Mouse (Mus musculus) MEL (cell line): ENCODE data around the gene Polr2m. TPM values are rescaled to one million over a fixed set of nuclear protein-coding genes. Genes with fewer than 3 reads are reported as not detected.

Source experiments
- DNase-seq: peaks from one replicate; pipeline ENCODE4 v3.0.0; 2011; ENCODE audit warnings: low read depth, low spot score
- H3K27ac ChIP-seq: 2 replicates; pipeline ENCODE4 v1.5.1; 2012; ENCODE audit warnings: low read depth, mild to moderate bottlenecking, control low read depth, low read length, moderate library complexity; ENCODE audit not compliant: control insufficient read depth
- H3K27me3 ChIP-seq, 2 experiments: fragments of 150-350 bp in 1 of 2; sonication (generic) in 1 of 2; 2 replicates each; pipeline ENCODE4 v1.6.1; 2012; ENCODE audit warnings: low read length in 2 of 2, mild to moderate bottlenecking in 2 of 2, improper control_type of control experiment in 1 of 2, moderate library complexity in 1 of 2; ENCODE audit not compliant: insufficient read depth in 2 of 2, control insufficient read depth in 1 of 2
- H3K36me3 ChIP-seq, 2 experiments: 2 replicates each; pipeline ENCODE4 v1.6.1; 2012 to 2014; ENCODE audit warnings: low read length in 2 of 2, improper control_type of control experiment in 1 of 2, inconsistent platforms in 1 of 2, mild to moderate bottlenecking in 1 of 2; ENCODE audit not compliant: insufficient read depth in 2 of 2, control insufficient read depth in 1 of 2
- H3K4me1 ChIP-seq, 2 experiments: fragments of 150-350 bp in 1 of 2; sonication (generic) in 1 of 2; 2 replicates each; pipeline ENCODE4 v1.6.1; 2012; ENCODE audit warnings: low read length in 2 of 2, improper control_type of control experiment in 1 of 2, mild to moderate bottlenecking in 1 of 2; ENCODE audit not compliant: insufficient read depth in 2 of 2, control insufficient read depth in 1 of 2
- H3K4me3 ChIP-seq, 2 experiments: fragments of 150-350 bp in 1 of 2; sonication (generic) in 1 of 2; 2 replicates each; pipeline ENCODE4 v1.5.1; 2012; ENCODE audit warnings: low read depth in 2 of 2, low read length in 2 of 2, mild to moderate bottlenecking in 2 of 2, moderate library complexity in 2 of 2, control low read depth in 1 of 2, improper control_type of control experiment in 1 of 2; ENCODE audit not compliant: control insufficient read depth in 1 of 2, insufficient read depth in 1 of 2
- H3K79me2 ChIP-seq: 2 replicates; pipeline ENCODE4 v1.6.1; 2012; ENCODE audit warnings: mild to moderate bottlenecking, low read length, moderate library complexity; ENCODE audit not compliant: control insufficient read depth, poor library complexity, insufficient read depth
- H3K9ac ChIP-seq: 2 replicates; pipeline ENCODE4 v1.6.1; 2012; ENCODE audit warnings: low read depth, mild to moderate bottlenecking, control low read depth, low read length, moderate library complexity; ENCODE audit not compliant: control insufficient read depth, poor library complexity, severe bottlenecking
- H3K9me3 ChIP-seq: fragments of 150-350 bp; sonication (generic); replicated peaks from 2 replicates; pipeline ENCODE4 v1.6.1; 2012; ENCODE audit warnings: mild to moderate bottlenecking, low read length, improper control_type of control experiment, moderate library complexity; ENCODE audit not compliant: insufficient read depth
- BHLHE40 ChIP-seq: IDR thresholded peaks from 2 replicates; pipeline ENCODE4 v1.6.1; 2012; ENCODE audit warnings: low read depth, mild to moderate bottlenecking, inconsistent platforms, low read length, improper control_type of control experiment, borderline replicate concordance
- CTCF ChIP-seq, 3 experiments: IDR thresholded peaks in 2 of 3; conservative IDR thresholded peaks in 1 of 3; 2 replicates each; pipeline ENCODE4 v1.5.1; 2011 to 2012; ENCODE audit warnings: low read length in 3 of 3, low read depth in 2 of 3, mild to moderate bottlenecking in 2 of 3, improper control_type of control experiment in 1 of 3, inconsistent platforms in 1 of 3, mixed read lengths in 1 of 3, moderate library complexity in 1 of 3; ENCODE audit not compliant: control insufficient read depth in 1 of 3, insufficient read depth in 1 of 3, poor library complexity in 1 of 3, severe bottlenecking in 1 of 3
- ELF1 ChIP-seq: IDR thresholded peaks from 2 replicates; pipeline ENCODE4 v1.6.1; 2014; ENCODE audit warnings: low read depth, mild to moderate bottlenecking, inconsistent platforms, low read length, improper control_type of control experiment, moderate library complexity
- ETS1 ChIP-seq: IDR thresholded peaks from 2 replicates; pipeline ENCODE4 v1.6.1; 2012; ENCODE audit warnings: low read depth, mild to moderate bottlenecking, inconsistent platforms, low read length, improper control_type of control experiment, moderate library complexity
- GATA1 ChIP-seq: IDR thresholded peaks from 2 replicates; pipeline ENCODE4 v1.6.1; 2011; ENCODE audit warnings: low read depth, low read length, improper control_type of control experiment
- JUND ChIP-seq: IDR thresholded peaks from 2 replicates; pipeline ENCODE4 v1.6.1; 2011; ENCODE audit warnings: low read depth, mild to moderate bottlenecking, improper control_type of control experiment, low read length
- KAT2A ChIP-seq: conservative IDR thresholded peaks from 2 replicates; pipeline ENCODE4 v1.6.1; 2012; ENCODE audit warnings: low read depth, low read length, improper control_type of control experiment, inconsistent platforms
- MAFK ChIP-seq: IDR thresholded peaks from 2 replicates; pipeline ENCODE4 v1.6.1; 2011; ENCODE audit warnings: low read depth, mild to moderate bottlenecking, low read length, improper control_type of control experiment, borderline replicate concordance
- MAZ ChIP-seq: IDR thresholded peaks from 2 replicates; pipeline ENCODE4 v1.6.1; 2012; ENCODE audit warnings: low read depth, mild to moderate bottlenecking, inconsistent platforms, low read length, improper control_type of control experiment
- MYC ChIP-seq: IDR thresholded peaks from 2 replicates; pipeline ENCODE4 v1.6.1; 2011; ENCODE audit warnings: low read depth, mild to moderate bottlenecking, low read length, improper control_type of control experiment, moderate library complexity
- POLR2AphosphoS2 ChIP-seq: IDR thresholded peaks from 2 replicates; pipeline ENCODE4 v1.6.1; 2011; ENCODE audit warnings: low read length, improper control_type of control experiment
- TAL1 ChIP-seq: IDR thresholded peaks from 2 replicates; pipeline ENCODE4 v1.6.1; 2012; ENCODE audit warnings: mild to moderate bottlenecking, inconsistent platforms, low read length, moderate library complexity, mixed read lengths
- TCF12 ChIP-seq: IDR thresholded peaks from 2 replicates; pipeline ENCODE4 v1.6.1; 2014; ENCODE audit warnings: low read depth, mild to moderate bottlenecking, inconsistent platforms, low read length, improper control_type of control experiment, moderate library complexity
- UBTF ChIP-seq: IDR thresholded peaks from 2 replicates; pipeline ENCODE4 v1.6.1; 2012; ENCODE audit warnings: low read depth, mild to moderate bottlenecking, inconsistent platforms, low read length, improper control_type of control experiment, moderate library complexity, borderline replicate concordance; ENCODE audit not compliant: insufficient read depth
- USF1 ChIP-seq: IDR thresholded peaks from 2 replicates; pipeline ENCODE4 v1.6.1; 2014; ENCODE audit warnings: low read depth, mild to moderate bottlenecking, inconsistent platforms, low read length, improper control_type of control experiment, moderate library complexity
- USF2 ChIP-seq, 2 experiments: IDR thresholded peaks; 2 replicates each; pipeline ENCODE4 v1.6.1; 2011 to 2012; ENCODE audit warnings: improper control_type of control experiment in 2 of 2, low read length in 2 of 2, borderline replicate concordance in 1 of 2, inconsistent platforms in 1 of 2, low read depth in 1 of 2, mild to moderate bottlenecking in 1 of 2; ENCODE audit not compliant: insufficient read depth in 1 of 2
- ZKSCAN1 ChIP-seq: IDR thresholded peaks from 2 replicates; pipeline ENCODE4 v1.6.1; 2012; ENCODE audit warnings: low read depth, mild to moderate bottlenecking, inconsistent platforms, low read length, improper control_type of control experiment, moderate library complexity
- ZMIZ1 ChIP-seq: IDR thresholded peaks from 2 replicates; pipeline ENCODE4 v1.6.1; 2012; ENCODE audit warnings: low read depth, mild to moderate bottlenecking, inconsistent platforms, low read length, improper control_type of control experiment, moderate library complexity
- ZNF384 ChIP-seq: IDR thresholded peaks from 2 replicates; pipeline ENCODE4 v1.6.1; 2012; ENCODE audit warnings: low read depth, mild to moderate bottlenecking, inconsistent platforms, low read length, improper control_type of control experiment
- polyA plus RNA-seq, 2 experiments: library from polyadenylated mRNA; stranded (reverse) in 1 of 2; unstranded in 1 of 2; fragments of >175 nt in 1 of 2; fragments of >200 nt in 1 of 2; gene quantifications; 2 replicates each; pipeline versions ENCODE4 v1.2.1 to v1.2.4; 2012; ENCODE audit warnings: low replicate concordance in 2 of 2, low read depth in 1 of 2; ENCODE audit not compliant: insufficient read length in 2 of 2, insufficient read depth in 1 of 2, missing spikeins in 1 of 2
- total RNA-seq: library from RNA; depleted of rRNA; stranded (reverse); fragments of 300-350 nt; gene quantifications from 2 replicates; pipeline ENCODE4 v1.2.3, GENCODE M21; 2012

The Polr2m gene
- total and polyA plus RNA-seq, 3 experiments: 146 to 624 (median 217) TPM

DNA sequence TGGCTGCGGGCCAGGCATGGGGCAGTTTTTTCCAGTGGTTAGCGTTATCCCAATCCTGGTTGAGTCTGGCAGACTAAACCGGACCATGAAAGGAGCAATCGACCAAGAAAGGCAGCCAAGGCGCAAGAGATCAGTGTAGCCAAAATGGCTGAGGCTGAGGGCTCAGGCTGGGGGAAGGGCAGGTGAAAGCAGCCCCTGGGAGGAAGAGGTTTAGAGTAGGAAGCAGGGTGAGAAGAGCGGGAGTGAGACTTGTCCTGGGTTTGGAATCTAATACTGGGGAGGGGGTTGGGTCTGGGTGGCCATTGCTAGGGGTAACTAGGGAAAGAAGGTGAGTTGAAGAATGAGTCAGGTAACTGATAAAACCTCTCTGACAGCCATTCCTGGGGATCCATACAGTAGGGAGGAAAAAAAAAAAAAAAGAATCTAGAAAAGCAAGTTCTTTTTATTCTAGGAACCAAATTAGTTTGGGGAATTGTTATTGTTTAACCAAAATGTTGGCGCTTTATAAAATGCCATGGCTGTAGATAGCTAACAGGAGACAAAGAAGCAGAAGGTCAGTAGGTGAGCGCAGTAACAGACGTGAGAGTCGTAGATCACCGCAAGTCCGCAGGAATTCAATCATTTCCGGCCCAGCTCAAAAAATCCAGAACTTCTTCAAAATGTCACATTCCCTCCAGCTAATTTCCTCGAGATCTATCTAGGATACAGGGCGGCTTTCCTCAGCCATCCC, 6.7 kb upstream of the Polr2m start:
- no peak for DNase-seq
- Histone ChIP-seq H3K79me2 (no peaks in the 10 kb centered on the region), H3K27ac (no peak overlapping the region), H3K36me3 (no peaks in the 10 kb centered on the region)
- TF ChIP-seq GATA1 (no peak), MYC (no peak), BHLHE40 (no peak), ZKSCAN1 (no peak), MAZ (no peak), ELF1 (no peak), JUND (no peak), USF1 (no peak), MAFK (no peak), TAL1 (no peak), ZMIZ1 (no peak), UBTF (no peak), TCF12 (no peak), ETS1 (no peak), CTCF (IDR thresholded peaks at IDR 0.05 in 2 of 3, conservative IDR thresholded peaks at IDR 0.05 in 1 of 3; ENCODE audit: control insufficient read depth in 1 of 3, insufficient read depth in 1 of 3, low read depth in 2 of 3, low read length in 3 of 3, poor library complexity in 1 of 3, severe bottlenecking in 1 of 3) (no peak), POLR2AphosphoS2 (no peak), ZNF384 (no peak), KAT2A (no peak)
- TF ChIP-seq, all 39 proteins: peak for 0
- H3K4me1 ChIP-seq: no peaks in the 10 kb centered on the region
- H3K9ac ChIP-seq: no peak overlapping the region
- peaks cover 15 to 16% of the 10 kb centered on the region in 2 experiments for H3K27me3 ChIP-seq
- H3K4me3 ChIP-seq: no peak overlapping the region
- no peaks in the 10 kb centered on the region for H3K9me3 ChIP-seq

DNA sequence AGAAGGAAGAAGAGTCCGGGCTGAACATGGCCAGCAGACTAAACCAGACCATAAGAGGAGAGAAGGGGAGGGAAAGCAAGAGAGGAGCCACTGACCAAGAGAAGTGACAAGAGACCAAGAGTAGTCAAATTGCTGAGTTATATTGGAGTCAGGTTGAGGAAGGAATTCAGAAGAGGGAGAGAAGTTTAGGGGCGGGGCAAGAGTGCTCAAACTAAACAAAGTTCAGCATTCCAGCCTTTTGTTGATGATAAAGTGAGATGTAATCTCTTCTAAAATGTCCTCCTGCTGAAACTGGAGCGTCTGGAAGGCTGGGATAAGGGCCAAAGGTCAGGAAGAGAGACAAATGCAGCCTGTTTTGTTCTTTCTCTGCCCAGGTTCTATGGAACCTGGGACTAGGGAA, 4.3 kb upstream of the Polr2m start:
- Histone ChIP-seq H3K36me3 (peaks cover 0 to 3% of the 10 kb centered on the region in 2 experiments; a peak in 2 of 4 replicates), H3K27me3 (peaks cover 11 to 14% of the 10 kb centered on the region in 2 experiments), H3K4me3 (no peak overlapping the region), H3K4me1 (peaks cover 0 to 3% of the 10 kb centered on the region in 2 experiments; a peak in 1 of 4 replicates), H3K79me2 (peaks cover 6% of the 10 kb centered on the region), H3K9ac (no peak overlapping the region), H3K27ac (no peak overlapping the region), H3K9me3 (no peaks in the 10 kb centered on the region)
- DNase-seq: no peak
- no peak for TF ChIP-seq TCF12
- TF ChIP-seq GATA1: no peak
- no peak for TF ChIP-seq UBTF
- TF ChIP-seq USF2 (IDR thresholded peaks at IDR 0.05; ENCODE audit: borderline replicate concordance in 1 of 2, insufficient read depth in 1 of 2, low read depth in 1 of 2, low read length in 2 of 2): no peak
